In genomic region chr19:30157031-30157687, GRCm38 (mm10) we compare ENCODE assay signal across 8 mouse cellular contexts. TPM values are rescaled to one million over a fixed set of nuclear protein-coding genes. Genes with fewer than 3 reads are reported as not detected.
DNase-seq lines count a peak whose midpoint lies in the region; ATAC-seq lines count a peak whose summit lies in the region.
"Had no signal": no experiment of that assay in that cellular context is flagged by ENCODE, and none has a peak within 500 bp of the region (broad histone marks: within the 10 kb centered on the region; RNA-seq: fewer than 3 reads in every experiment).

No protein-coding gene starts in this region.

- no peak overlapping the region for H3K27ac ChIP-seq in forebrain, embryonic 15.5 days (replicated peaks)
- peak overlapping the region; percentile 68 for H3K27ac ChIP-seq in liver, embryonic 13.5 days
- H3K27ac ChIP-seq: limb, embryonic 13.5 days had no signal

- H3K4me2 ChIP-seq in forebrain, embryonic 15.5 days (replicated peaks) = peak overlapping the region; percentile 12; the same call in 1 of the 2 replicates
- H3K4me2 ChIP-seq in liver, embryonic 13.5 days = no peak overlapping the region
- H3K4me2 ChIP-seq: limb, embryonic 13.5 days had no signal

- no peaks in the 10 kb centered on the region for H3K36me3 ChIP-seq in forebrain, embryonic 15.5 days
- H3K36me3 ChIP-seq in liver, embryonic 13.5 days = no peaks in the 10 kb centered on the region
- H3K36me3 ChIP-seq: limb, embryonic 13.5 days had no signal

- peak; percentile 41 to 76 for DNase-seq in layer of hippocampus, adult 18-20 months (ENCODE audit: low spot score in 2 of 2)
- no peak for DNase-seq in liver, embryonic 13.5 days
- peak; percentile 27 for DNase-seq in right cerebral cortex, postnatal 4 days
- no peak for DNase-seq in spleen, adult 18-20 months
- DNase-seq in cerebellum, postnatal 36 days = no peak
- DNase-seq in T-cell, adult 2 months (ENCODE audit: low spot score) = no peak

- no peak overlapping the region for H3K9ac ChIP-seq in forebrain, embryonic 15.5 days (replicated peaks)
- no peak overlapping the region for H3K9ac ChIP-seq in liver, embryonic 13.5 days
- H3K9ac ChIP-seq: limb, embryonic 13.5 days had no signal

- WGBS in forebrain, embryonic 15.5 days = 8% methylated on average over 12 of the region's 12 CpGs
- whole genome bisulfite sequencing in liver, embryonic 13.5 days (ENCODE audit: insufficient replicate concordance) = 62% methylated on average over 12 of the region's 12 CpGs

- no peaks in the 10 kb centered on the region for H3K27me3 ChIP-seq in forebrain, embryonic 15.5 days
- H3K27me3 ChIP-seq in liver, embryonic 13.5 days = no peaks in the 10 kb centered on the region
- H3K27me3 ChIP-seq: limb, embryonic 13.5 days had no signal

- no peaks in the 10 kb centered on the region for H3K9me3 ChIP-seq in forebrain, embryonic 15.5 days
- no peaks in the 10 kb centered on the region for H3K9me3 ChIP-seq in liver, embryonic 13.5 days (replicated peaks)
- H3K9me3 ChIP-seq: limb, embryonic 13.5 days had no signal

- ATAC-seq in forebrain, embryonic 15.5 days (replicated peaks) = peak; percentile 91
- ATAC-seq in liver, embryonic 13.5 days (ENCODE audit: low read depth) = 0 out of 2 replicates have a peak, but pooled peaks have one; percentile 34

- 0 out of 2 replicates have a peak overlapping the region, but pooled peaks have one; percentile 7 for H3K4me3 ChIP-seq in forebrain, embryonic 15.5 days
- H3K4me3 ChIP-seq in liver, embryonic 13.5 days (replicated peaks) = no peak overlapping the region
- H3K4me3 ChIP-seq: limb, embryonic 13.5 days had no signal

- H3K4me1 ChIP-seq in forebrain, embryonic 15.5 days = peaks cover 38% of the 10 kb centered on the region
- H3K4me1 ChIP-seq in liver, embryonic 13.5 days (replicated peaks) = peaks cover 15% of the 10 kb centered on the region
- H3K4me1 ChIP-seq: limb, embryonic 13.5 days had no signal

RNA-seq across cellular contexts. Expression of gene Gldc, which starts 18.1 kb away (rescaled TPM):
- polyA plus RNA-seq in forebrain, embryonic 15.5 days (2015; fragmentation: Nextera tagmentation; extraction: Ambion mirVana) = 15.4 and 15.7 TPM in 2 replicates
- 10 to 100 TPM; 36.3 to 40.0 TPM for total RNA-seq in layer of hippocampus, adult 18-20 months (2021)
- 18.8 and 24.0 TPM in 2 replicates for polyA plus RNA-seq in liver, embryonic 13.5 days (2015; fragmentation: Nextera tagmentation; extraction: Ambion mirVana)

Comparison
In these comparisons a context has a peak if more than half of its experiments do, and no peak if none do; other contexts are left out.
1. DNase-seq: peak in layer of hippocampus, adult 18-20 months (2 of 2) and right cerebral cortex, postnatal 4 days (single experiment); none in liver, embryonic 13.5 days (single experiment), spleen, adult 18-20 months (0 of 2), cerebellum, postnatal 36 days (0 of 2) and T-cell, adult 2 months (single experiment).